ENCODE assay signal across 21 mouse cellular contexts in the genomic region with DNA sequence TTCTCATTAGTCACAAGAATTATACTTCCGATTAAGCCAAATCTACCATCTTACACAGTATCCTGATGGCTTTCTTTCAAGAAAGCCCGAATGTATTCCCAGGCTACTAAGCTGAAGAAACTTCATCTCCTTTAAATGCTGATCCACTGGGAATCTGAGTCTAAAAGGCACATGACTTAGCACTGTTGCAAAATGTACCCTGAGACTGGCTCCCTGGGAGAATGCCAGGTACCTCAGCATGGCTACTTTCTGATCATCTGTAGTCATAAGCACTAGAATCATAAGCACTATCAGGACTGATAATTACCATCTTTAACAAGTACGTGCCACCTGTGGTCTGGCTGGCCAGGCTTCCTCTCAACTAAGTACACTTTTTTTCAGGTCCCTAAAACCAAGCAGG. TPM values are rescaled to one million over a fixed set of nuclear protein-coding genes. Genes with fewer than 3 reads are reported as not detected.
A peak's percentile ranks its signal among the peaks of the same experiment; 100 is the strongest.
DNase-seq lines count a peak whose midpoint lies in the region; TF ChIP-seq lines count a peak whose summit lies in the region.
"Had no signal": no experiment of that assay in that cellular context is flagged by ENCODE, and none has a peak within 500 bp of the region (broad histone marks: within the 10 kb centered on the region; RNA-seq: fewer than 3 reads in every experiment).

No protein-coding gene starts in this region.

- no peaks in the 10 kb centered on the region for H3K27me3 ChIP-seq in kidney, adult 2 months (replicated peaks; ENCODE audit: control insufficient read depth, insufficient read depth, low read length)
- H3K27me3 ChIP-seq: embryonic facial prominence, embryonic 12.5 days; midbrain, embryonic 12.5 days; neural tube, embryonic 15.5 days; stomach, embryonic 15.5 days had no signal

- H3K27ac ChIP-seq in kidney, adult 2 months (ENCODE audit: insufficient read depth, low read depth, low read length), result no peak overlapping the region
- H3K27ac ChIP-seq: embryonic facial prominence, embryonic 12.5 days; heart, embryonic 10.5 days; hindbrain, embryonic 14.5 days; kidney, postnatal 0 days; left cerebral cortex, adult 2 months; midbrain, embryonic 12.5 days; neural tube, embryonic 15.5 days; stomach, embryonic 15.5 days had no signal

- no peak for TF ChIP-seq CTCF in kidney, adult 2 months (conservative IDR thresholded peaks at IDR 0.05; ENCODE audit: insufficient read depth, insufficient read length, low read depth, low read length)

- no peak for TF ChIP-seq POLR2A in kidney, adult 2 months (IDR thresholded peaks at IDR 0.05; ENCODE audit: low read depth, low read length)

- WGBS in kidney, adult 2 months, result 79% methylated on average over 3 of the region's 3 CpGs

- H3K4me1 ChIP-seq in kidney, adult 2 months (ENCODE audit: control insufficient read depth, insufficient read depth, low read length), result no peaks in the 10 kb centered on the region
- H3K4me1 ChIP-seq: embryonic facial prominence, embryonic 12.5 days; heart, embryonic 10.5 days; midbrain, embryonic 12.5 days; neural tube, embryonic 15.5 days; stomach, embryonic 15.5 days had no signal

- no peak overlapping the region for H3K4me3 ChIP-seq in kidney, adult 2 months (ENCODE audit: insufficient read depth, low read depth, low read length)
- H3K4me3 ChIP-seq: embryonic facial prominence, embryonic 12.5 days; heart, embryonic 10.5 days; left cerebral cortex, adult 2 months; midbrain, embryonic 12.5 days; neural tube, embryonic 15.5 days; stomach, embryonic 15.5 days had no signal

- H3K36me3 ChIP-seq in kidney, adult 2 months (ENCODE audit: control insufficient read depth, insufficient read depth, low read length), result no peaks in the 10 kb centered on the region
- H3K36me3 ChIP-seq: embryonic facial prominence, embryonic 12.5 days; midbrain, embryonic 12.5 days; neural tube, embryonic 15.5 days; stomach, embryonic 15.5 days had no signal

- intact Hi-C loops in gastrocnemius, postnatal 36 days (cut with DNase I), result no loop called here

- DNase-seq in gastrocnemius, adult 8-10 months (ENCODE audit: low spot score in 2 of 2), result peak; percentile 9 to 14
- DNase-seq in gastrocnemius, postnatal 36 days, result no peak
- DNase-seq in kidney, adult 2 months, result peak; percentile 19
- no peak for DNase-seq in kidney, postnatal 10 days
- DNase-seq in lung, postnatal 36 days, result peak; percentile 31
- no peak for DNase-seq in lung, postnatal 14 days
- DNase-seq in adipocyte (ENCODE audit: low spot score), result no peak
- DNase-seq: cerebellum, adult 18-20 months; cerebellum, postnatal 14 days; kidney, adult 18-20 months; right cerebral cortex, adult 18-20 months; right cerebral cortex, postnatal 4 days; thymus, postnatal 25 days had no signal

RNA-seq across cellular contexts. Expression of a gene that starts 35.5 kb away (rescaled TPM):
- under 1 TPM; 0.29 to 0.59 (median 0.42) TPM for total RNA-seq in gastrocnemius, adult 8-10 months (2022)
- total RNA-seq in gastrocnemius, postnatal 36 days (2021), result 1 to 10 TPM; 1.1 to 1.3 TPM
- 4.1 and 5.2 TPM in 2 replicates for polyA plus RNA-seq in kidney, adult 2 months (2012; rRNA removed)

Comparison
In these comparisons a context has a peak if more than half of its experiments do, and no peak if none do; other contexts are left out.
1. DNase-seq: peak in gastrocnemius, adult 8-10 months (2 of 2), kidney, adult 2 months (single experiment) and lung, postnatal 36 days (single experiment); none in gastrocnemius, postnatal 36 days (0 of 2), kidney, postnatal 10 days (single experiment), lung, postnatal 14 days (single experiment) and adipocyte (single experiment).